Mouse (Mus musculus) cerebral cortex, adult 2 months (tissue): ENCODE measurements around the gene A3galt2.

ENCODE experiments used
- WGBS: fragments of 180-500 bp; shearing (Covaris S2); methylation state at CpG from one replicate; pipeline ENCODE4 v1.1.7; 2018; 5-methylcytosine and 5-hydroxymethylcytosine counted together

The A3galt2 gene

GRCm38 (mm10) chr4:128796788-128797187 is 41.6 kb downstream of the A3galt2 start:
- WGBS, result 50% methylated on average over 8 of the region's 8 CpGs

GRCm38 (mm10) chr4:128801675-128802465 is 46.7 kb downstream of the A3galt2 start:
- 73% methylated on average over 9 of the region's 9 CpGs for WGBS

GRCm38 (mm10) chr4:128803569-128803968 is 48.4 kb downstream of the A3galt2 start:
- WGBS, result 63% methylated on average over 5 of the region's 5 CpGs

GRCm38 (mm10) chr4:128804426-128805149 is 49.4 kb downstream of the A3galt2 start:
- 4% methylated on average over 6 of the region's 6 CpGs for WGBS

- WGBS, result 5% methylated on average over 60 of the region's 74 CpGs
Observed at GRCm38 (mm10) chr4:128805150-128806042, 50.2 kb downstream of the A3galt2 start.

DNA sequence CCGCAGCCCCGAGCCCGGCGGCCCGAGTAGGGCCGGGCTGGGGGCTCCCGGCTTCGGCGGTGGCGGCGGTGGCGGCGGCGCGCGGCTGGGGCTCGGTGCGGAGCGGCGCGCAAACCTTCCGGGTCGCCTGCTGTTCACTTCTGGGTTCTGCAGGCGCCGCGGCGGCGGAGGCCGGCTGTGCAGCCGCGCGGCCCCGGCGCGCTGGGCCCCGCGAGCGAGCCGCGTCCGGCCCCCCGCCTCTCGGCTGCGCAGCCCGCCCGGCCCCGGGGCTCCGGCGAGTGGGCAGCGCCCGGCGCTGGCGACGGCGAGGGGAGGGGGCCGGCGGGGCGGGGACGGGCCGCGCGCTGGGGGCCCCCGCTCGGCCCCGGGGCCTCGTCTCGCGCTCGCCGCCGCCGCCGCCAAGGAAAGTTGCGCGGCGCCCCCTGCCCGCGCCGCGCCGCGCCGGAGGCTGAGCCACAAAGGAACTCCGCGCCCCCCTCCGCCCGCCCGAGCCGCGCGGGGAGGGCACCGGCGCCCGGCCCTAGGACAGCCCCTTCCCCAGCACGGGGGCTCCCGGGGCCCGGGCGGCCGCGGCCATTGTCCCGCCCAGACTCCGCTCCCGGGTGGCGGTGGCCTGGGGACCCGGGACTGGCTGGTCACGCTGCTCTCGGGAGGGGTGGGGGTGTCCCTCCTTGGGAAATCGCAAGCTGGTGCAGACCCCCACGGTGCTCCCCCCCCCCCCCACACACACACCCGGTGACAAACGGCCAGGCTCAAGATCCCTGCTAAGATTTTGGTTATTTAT is 51.1 kb downstream of the A3galt2 start, which contains the start of gene Zfp362:
Zfp362 (minus strand) TSS at position 3 of the 784 bp plus-strand sequence.
- WGBS, result under 1% methylated on average over 79 of the region's 111 CpGs

GRCm38 (mm10) chr4:128806827-128807179 is 51.6 kb downstream of the A3galt2 start:
- WGBS, result 2% methylated on average over 15 of the region's 15 CpGs

GRCm38 (mm10) chr4:128811382-128812056 is 56.4 kb downstream of the A3galt2 start:
- WGBS, result 9% methylated on average over 16 of the region's 16 CpGs

GRCm38 (mm10) chr4:128817011-128817410 is 61.8 kb downstream of the A3galt2 start:
- 81% methylated on average over 7 of the region's 7 CpGs for WGBS
